Mouse (Mus musculus) T-helper 2 cell (primary cell): ENCODE results near the gene Creld2.

Experiments used
- in situ Hi-C: fragments of 300-600 bp; cut with MboI, MseI; formaldehyde crosslinking; loops from one replicate; pipeline ENCODE4 v1.15.1; 2025; ENCODE audit warnings: high pct_unique_total_duplicates

Creld2 gene

GRCm38 (mm10) chr15:88828800-88829705 is 9.6 kb downstream of the Creld2 start:
- in situ Hi-C loops, result loop anchor here (5.0 to 10.0 kb wide), 3 partner anchors 48 to 236 kb away; no protein-coding TSS in a partner anchor

DNA sequence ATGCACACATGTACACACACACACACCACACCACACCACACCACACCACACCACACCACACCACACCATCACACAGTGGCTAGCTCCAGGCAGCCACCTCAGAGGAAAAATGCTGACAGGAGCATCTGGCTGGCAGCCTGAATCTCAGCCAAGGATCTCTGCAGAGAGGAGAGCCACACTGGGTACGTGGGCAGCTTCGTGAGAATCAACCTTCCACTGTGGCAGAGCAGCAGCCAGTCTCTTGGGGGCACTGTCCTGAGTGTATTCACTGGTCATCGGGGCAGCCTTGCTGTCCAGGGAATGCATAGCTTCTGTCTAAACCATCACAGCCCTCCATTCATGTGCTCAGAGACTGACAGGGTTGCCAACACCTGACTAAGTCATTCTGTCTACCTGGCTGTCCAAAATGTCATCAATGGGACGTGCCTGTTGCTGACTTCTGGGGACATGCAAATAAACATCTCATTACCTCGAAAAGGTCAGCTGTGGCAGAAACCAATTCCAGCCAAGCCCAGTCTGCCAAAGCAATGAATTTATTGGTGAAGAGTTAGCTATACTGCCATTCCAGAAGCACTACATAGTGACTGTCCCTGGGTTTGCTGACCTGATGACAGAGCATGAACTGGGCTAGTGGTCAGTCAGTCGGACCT is 10.5 kb downstream of the Creld2 start:
- in situ Hi-C loops, result loop anchor here (5.0 to 10.0 kb wide), 3 partner anchors 47 to 235 kb away; no protein-coding TSS in a partner anchor

DNA sequence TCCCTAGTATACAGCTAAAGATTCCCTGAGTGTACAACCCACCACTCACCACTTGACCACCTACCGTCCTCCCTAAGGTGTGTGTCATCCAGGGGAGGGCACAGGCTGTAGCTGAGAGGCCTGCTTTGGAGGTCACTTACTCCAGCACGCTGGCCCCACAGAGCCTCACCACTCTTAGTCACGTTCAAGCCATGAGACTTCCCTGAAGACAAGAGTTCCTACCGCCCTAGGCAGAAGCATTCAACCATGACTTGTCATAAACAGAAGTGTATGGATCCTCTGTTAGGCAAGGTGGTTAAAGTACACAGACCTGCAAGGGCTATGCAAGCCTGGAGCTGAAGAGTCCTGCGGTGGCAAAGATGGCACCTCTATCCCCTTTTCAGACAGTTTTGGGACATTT is 11.2 kb downstream of the Creld2 start:
- in situ Hi-C loops, result no loop called here

- in situ Hi-C loops, result no loop called here
Observed at GRCm38 (mm10) chr15:88831482-88831881, 12.0 kb downstream of the Creld2 start.

- in situ Hi-C loops, result no loop called here
Observed at GRCm38 (mm10) chr15:88832536-88832935, 13.1 kb downstream of the Creld2 start.

DNA sequence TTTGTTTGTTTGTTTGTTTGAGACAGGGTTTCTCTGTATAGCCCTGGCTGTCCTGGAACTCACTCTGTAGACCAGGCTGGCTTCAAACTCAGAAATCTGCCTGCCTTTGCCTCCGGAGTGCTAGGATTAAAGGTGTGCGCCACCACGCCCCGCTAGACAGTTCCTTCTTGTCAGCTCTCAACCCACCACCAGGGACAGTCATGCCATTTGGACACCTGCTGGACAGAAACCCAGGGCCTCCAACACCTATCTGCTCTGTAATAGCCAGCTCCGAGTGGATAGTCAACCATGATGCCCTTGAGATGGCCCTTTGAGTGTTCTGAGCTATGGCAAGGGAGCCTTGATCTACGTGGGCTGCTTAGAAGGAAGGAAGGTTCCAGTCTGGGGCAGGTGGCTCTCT is 16.6 kb downstream of the Creld2 start:
- in situ Hi-C loops, result no loop called here

GRCm38 (mm10) chr15:88836571-88836970 is 17.1 kb downstream of the Creld2 start:
- in situ Hi-C loops, result no loop called here

- in situ Hi-C loops, result no loop called here
Observed at GRCm38 (mm10) chr15:88837199-88837932, 17.9 kb downstream of the Creld2 start.

DNA sequence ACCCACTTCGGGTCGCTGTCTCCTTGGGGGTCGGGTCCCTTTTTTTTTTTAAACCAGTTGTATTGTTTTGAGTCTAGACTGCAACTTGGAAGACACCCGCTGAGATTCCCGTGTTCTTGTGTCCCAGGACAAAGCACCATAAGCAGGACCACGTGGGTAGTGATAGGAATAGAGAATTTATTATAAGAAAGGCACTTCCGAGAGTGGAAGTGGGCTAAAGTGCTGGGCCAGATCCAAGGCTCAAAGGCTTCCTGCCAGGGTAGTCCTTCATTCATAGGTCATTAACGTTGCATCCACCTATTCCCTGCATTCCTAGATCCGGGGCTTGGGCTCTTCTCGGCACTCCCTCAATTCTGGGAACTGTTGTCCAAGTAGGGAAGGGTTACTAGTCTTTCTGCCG is 18.5 kb downstream of the Creld2 start:
- in situ Hi-C loops, result no loop called here

DNA sequence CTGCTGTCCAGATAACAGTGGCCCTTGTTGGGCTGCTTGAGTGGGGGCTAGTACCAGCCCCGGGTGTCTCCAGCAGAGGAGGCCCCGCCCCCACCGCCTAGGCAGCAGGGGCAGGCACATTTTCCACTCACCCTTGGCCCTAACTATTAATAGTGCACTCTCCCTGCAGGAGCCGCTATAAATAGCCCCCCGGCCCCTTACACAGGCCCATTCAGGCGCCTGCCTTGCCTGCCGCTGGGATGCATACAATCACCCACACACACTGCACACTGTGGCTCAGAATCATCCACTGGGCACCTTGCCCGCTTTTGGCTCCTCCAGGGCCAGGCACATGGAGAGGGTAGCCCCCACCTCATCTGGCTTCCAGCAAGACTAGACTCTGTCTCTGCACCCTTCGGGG is 19.8 kb downstream of the Creld2 start:
- in situ Hi-C loops, result no loop called here

DNA sequence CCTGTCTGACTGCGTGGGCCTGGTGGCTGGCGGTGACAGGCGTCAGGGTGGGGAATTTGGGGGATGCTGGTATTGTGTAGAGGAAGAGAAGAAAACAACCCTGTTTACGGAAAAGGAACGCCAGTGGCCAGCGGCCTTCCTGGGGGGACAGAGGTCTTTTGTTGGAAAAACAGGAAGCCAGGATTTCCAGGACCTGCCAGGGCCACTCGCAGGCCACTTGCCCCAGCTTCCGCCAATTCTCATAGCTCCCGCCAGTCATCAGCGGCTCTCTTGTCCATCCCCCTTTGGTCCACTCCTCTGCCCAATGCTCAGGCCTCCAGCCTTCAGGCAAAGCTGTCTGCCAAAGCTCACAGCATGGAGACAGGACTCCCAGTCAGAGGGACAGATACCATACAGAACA is 20.7 kb downstream of the Creld2 start:
- in situ Hi-C loops, result no loop called here

- in situ Hi-C loops, result no loop called here
Observed at GRCm38 (mm10) chr15:88841160-88841559, 21.7 kb downstream of the Creld2 start.

DNA sequence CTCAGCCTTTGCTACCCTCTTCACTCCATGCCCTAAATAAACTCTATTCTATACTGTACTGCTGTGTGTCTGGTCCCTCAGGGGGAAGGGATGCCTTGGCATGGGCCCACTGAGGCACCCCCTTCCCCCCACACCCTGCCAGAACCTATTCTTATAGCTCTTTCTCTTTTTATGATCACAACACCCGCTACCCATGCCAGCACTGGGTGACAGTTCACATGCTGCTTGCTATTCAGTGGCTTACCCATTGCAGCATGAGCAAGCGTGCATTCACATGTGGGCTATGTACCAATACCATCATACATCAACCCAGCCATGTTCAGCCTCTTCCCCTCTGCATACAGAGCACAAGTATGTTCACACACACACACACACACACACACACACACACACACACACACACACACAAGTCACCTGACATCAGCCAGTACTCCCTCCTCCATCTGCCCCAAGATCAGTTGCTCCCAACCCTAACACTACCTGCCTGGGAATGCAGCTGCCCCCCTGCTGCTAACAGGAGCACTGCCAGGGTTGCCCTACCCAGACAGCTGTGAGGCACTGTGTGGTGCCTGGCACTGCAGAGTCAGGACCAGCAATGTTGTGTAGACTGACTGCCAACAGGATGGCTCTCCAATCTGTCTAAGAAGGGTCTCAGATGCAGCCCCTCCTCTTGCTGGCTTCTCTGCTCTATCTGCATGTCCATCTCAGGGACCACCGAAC is 22.3 kb downstream of the Creld2 start:
- in situ Hi-C loops, result no loop called here

DNA sequence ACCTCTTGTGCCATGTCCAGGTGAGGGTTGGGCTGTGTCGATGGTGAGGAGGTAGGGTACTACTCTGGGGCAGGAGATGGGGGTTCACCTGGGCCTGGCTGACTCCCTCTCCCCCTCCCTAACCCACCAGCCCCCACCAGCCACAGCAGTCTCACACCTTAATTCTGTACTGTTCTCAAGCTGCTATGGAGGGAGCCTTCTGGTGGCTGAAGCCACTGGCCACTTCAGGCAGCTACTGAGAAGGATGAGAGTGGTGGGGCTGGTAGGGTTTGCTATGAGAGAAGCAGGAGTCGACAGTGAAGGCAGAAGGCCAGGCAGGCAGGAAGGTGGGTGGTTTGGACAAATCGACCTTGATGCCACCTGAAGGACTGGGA is 22.8 kb downstream of the Creld2 start:
- in situ Hi-C loops, result no loop called here

GRCm38 (mm10) chr15:88843486-88844097 is 24.1 kb downstream of the Creld2 start:
- in situ Hi-C loops, result no loop called here

DNA sequence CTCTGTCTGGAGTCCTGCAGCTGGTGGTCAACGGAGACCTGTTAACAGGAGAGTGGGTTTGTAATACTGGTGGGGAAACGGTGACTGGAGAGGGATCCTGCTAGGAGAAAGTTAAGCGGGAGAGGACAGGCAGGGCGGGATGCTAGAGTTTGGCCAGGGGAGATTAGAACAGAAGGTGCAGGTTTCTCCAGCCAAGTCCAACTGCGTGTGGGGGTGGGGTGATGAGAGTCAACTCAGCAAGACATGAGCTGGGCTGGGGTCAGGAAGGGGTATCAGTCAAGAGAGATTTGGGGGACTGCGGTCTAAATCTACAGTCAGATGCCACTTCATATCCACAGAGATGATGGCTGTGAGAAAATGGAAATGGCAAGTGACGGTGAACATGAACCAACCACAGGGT is 25.5 kb downstream of the Creld2 start:
- in situ Hi-C loops, result no loop called here

- in situ Hi-C loops, result no loop called here
Observed at GRCm38 (mm10) chr15:88848661-88849060, 29.2 kb downstream of the Creld2 start.

GRCm38 (mm10) chr15:88849621-88850020 is 30.2 kb downstream of the Creld2 start:
- in situ Hi-C loops, result no loop called here

DNA sequence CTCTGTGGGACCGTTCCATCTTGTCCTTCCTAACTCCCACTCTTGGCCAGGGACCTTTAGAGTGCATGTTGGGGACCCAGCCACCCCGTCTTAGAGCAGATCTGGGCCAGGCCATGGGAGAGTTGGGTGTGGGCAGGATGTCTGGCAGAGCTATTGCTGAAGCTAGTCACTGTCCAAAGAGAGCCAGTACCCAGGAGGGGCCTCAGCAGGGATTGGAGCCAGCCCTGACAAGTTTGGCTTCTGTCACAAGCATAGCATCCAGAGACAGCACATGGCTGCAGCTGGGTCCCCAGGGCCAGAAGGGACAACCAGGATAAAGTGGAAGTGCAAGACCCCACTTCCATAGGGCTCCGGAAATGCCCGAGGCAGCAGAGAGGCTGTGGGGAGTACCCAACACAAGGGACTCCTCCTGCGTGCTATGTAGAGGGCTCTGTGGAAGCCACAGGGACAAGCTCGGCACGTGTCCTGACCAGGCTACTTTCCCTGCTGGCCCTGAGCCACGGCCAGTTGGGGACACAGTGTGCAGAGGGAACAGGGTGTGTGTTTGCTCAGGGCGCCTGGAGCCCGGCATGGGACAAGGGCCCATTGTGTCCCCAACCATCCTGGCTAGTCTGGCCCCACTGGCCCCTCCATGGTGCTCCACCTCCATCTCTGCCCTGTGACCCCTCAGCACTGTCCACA is 30.8 kb downstream of the Creld2 start:
- in situ Hi-C loops, result no loop called here

DNA sequence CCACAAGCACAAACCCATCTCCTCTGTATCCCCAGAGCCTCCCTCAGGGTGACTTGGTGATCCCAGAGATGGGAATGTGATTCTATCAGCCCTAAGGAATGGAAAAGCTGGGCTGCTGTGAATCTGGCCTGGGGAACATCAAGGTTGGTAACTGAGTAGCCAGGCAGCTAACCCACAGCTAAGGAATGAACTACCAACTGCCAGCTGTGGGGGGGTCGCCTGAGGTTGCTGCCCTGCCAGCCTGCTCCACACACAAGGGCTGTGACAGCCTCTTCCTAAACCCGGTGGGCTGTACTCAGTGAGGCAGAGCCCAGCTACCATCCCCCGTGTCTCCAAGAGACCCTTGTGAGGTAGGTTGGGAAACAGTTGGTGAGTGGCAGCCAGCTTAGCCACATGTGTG is 31.6 kb downstream of the Creld2 start:
- in situ Hi-C loops, result no loop called here
